Mouse (Mus musculus): Measurements from ENCODE around the gene Fam193b.
A peak's percentile ranks its signal among the peaks of the same experiment; 100 is the strongest.

Gene Fam193b

GRCm38 (mm10) chr13:55527834-55528772 lies 42.8 kb downstream of the Fam193b start:
- DNase-seq (ENCODE audit: low spot score in 2 of 2) = no peak

- no peak for DNase-seq (ENCODE audit: low spot score in 2 of 2)
These were observed 43.7 kb downstream of the Fam193b start for GRCm38 (mm10) chr13:55527212-55527611.

GRCm38 (mm10) chr13:55525733-55526553 lies 45.0 kb downstream of the Fam193b start:
- no peak for DNase-seq (ENCODE audit: low spot score in 2 of 2)

- no peak for DNase-seq (ENCODE audit: low spot score in 2 of 2)
These were observed 46.8 kb downstream of the Fam193b start for GRCm38 (mm10) chr13:55523951-55524600.

GRCm38 (mm10) chr13:55523278-55523677 lies 47.6 kb downstream of the Fam193b start:
- DNase-seq (ENCODE audit: low spot score in 2 of 2) = no peak

- no peak for DNase-seq (ENCODE audit: low spot score in 2 of 2)
These were observed 48.2 kb downstream of the Fam193b start for GRCm38 (mm10) chr13:55522730-55523129.

- DNase-seq (ENCODE audit: low spot score in 2 of 2) = no peak
These were observed 51.3 kb downstream of the Fam193b start for GRCm38 (mm10) chr13:55519606-55520005.

- DNase-seq (ENCODE audit: low spot score in 2 of 2) = peak in 1 of 2 experiments; percentile 95
These were observed 54.0 kb downstream of the Fam193b start for GRCm38 (mm10) chr13:55516955-55517354.

GRCm38 (mm10) chr13:55513828-55514227 lies 57.1 kb downstream of the Fam193b start:
- DNase-seq (ENCODE audit: low spot score in 2 of 2) = no peak

GRCm38 (mm10) chr13:55513111-55513748 lies 57.7 kb downstream of the Fam193b start, which contains the start of gene Pdlim7:
Gene Pdlim7, minus strand, starts transcription at chr13:55513676.
- DNase-seq (ENCODE audit: low spot score in 2 of 2) = peak; percentile 55 to 80

- no peak for DNase-seq (ENCODE audit: low spot score in 2 of 2)
These were observed 58.4 kb downstream of the Fam193b start for GRCm38 (mm10) chr13:55512379-55513031.

GRCm38 (mm10) chr13:55511492-55511861 lies 59.4 kb downstream of the Fam193b start:
- no peak for DNase-seq (ENCODE audit: low spot score in 2 of 2)

GRCm38 (mm10) chr13:55510668-55511491 lies 60.0 kb downstream of the Fam193b start:
- no peak for DNase-seq (ENCODE audit: low spot score in 2 of 2)

- no peak for DNase-seq (ENCODE audit: low spot score in 2 of 2)
These were observed 60.6 kb downstream of the Fam193b start for GRCm38 (mm10) chr13:55510332-55510667.

- no peak for DNase-seq (ENCODE audit: low spot score in 2 of 2)
These were observed 62.4 kb downstream of the Fam193b start for GRCm38 (mm10) chr13:55508531-55508930.

GRCm38 (mm10) chr13:55507877-55508276 lies 63.0 kb downstream of the Fam193b start:
- no peak for DNase-seq (ENCODE audit: low spot score in 2 of 2)

GRCm38 (mm10) chr13:55506697-55507096 lies 64.2 kb downstream of the Fam193b start:
- no peak for DNase-seq (ENCODE audit: low spot score in 2 of 2)

- DNase-seq (ENCODE audit: low spot score in 2 of 2) = no peak
These were observed 65.1 kb downstream of the Fam193b start for GRCm38 (mm10) chr13:55505810-55506209.

GRCm38 (mm10) chr13:55504390-55504789 lies 66.5 kb downstream of the Fam193b start:
- DNase-seq (ENCODE audit: low spot score in 2 of 2) = no peak

GRCm38 (mm10) chr13:55502405-55502804 lies 68.5 kb downstream of the Fam193b start:
- no peak for DNase-seq (ENCODE audit: low spot score in 2 of 2)

Data from left cerebral cortex, adult 9 months (tissue).